Mouse (Mus musculus): ENCODE results near the gene Gnai2.

DNA sequence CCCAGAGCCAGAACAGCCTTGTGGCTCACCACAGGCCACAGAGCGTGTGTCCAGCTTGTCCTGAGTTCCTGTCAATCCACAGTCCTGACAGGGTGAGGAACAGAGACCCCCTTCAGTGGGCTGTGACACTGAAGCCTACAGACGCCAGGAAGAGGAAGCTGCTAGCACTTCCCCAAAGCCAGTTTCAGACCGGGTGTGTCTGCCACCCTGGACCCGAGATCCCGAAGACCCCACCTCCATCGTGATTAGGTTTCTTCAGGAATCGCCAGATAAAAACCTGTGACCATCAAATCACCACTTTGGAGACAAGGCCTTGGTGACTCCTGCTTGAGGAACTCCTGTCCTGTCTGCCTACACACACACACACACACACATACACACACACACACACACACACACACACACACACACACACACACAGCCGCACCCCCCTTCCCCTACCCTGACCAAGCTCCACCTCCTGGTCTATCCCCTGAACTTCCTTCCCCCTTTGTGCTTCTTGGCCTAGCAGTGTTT, 5.1 kb upstream of the Gnai2 start:
- TF ChIP-seq POLR2A (IDR thresholded peaks at IDR 0.05; ENCODE audit: borderline replicate concordance, insufficient read depth, low read length): no peak
- no peak for TF ChIP-seq CTCF (IDR thresholded peaks at IDR 0.05; ENCODE audit: borderline replicate concordance, insufficient read depth, low read depth, low read length)

Measured in cerebellum, adult 2 months (tissue).